Mouse (Mus musculus) neural tube, embryonic 14.5 days (tissue): ENCODE measurements at regions not wholly inside any gene's neighbourhood (a gene's known extent, or its start where the extent isn't known, plus 50 kb on each side); places are given as distances from the start of the nearest gene placed in this dataset.

Experiments used
- ATAC-seq: fragments of 200-750 bp; cut with Nextera tagmentation; 2 replicates; pipeline ENCODE4 v1.8.0; 2017; ENCODE audit warnings: low read depth, mild to moderate bottlenecking, moderate TSS enrichment, moderate library complexity
- H3K27ac ChIP-seq: fragments of 300-500 bp; sonication (generic); 2 replicates; pipeline ENCODE4 v1.5.1; 2014; ENCODE audit warnings: low read depth, mild to moderate bottlenecking, control low read depth, low read length, moderate library complexity, mixed read lengths
- H3K27me3 ChIP-seq: fragments of 300-500 bp; sonication (generic); 2 replicates; pipeline ENCODE4 v1.6.1; 2014; ENCODE audit warnings: low read length; ENCODE audit not compliant: control insufficient read depth, insufficient read depth
- H3K36me3 ChIP-seq: fragments of 300-500 bp; sonication (generic); 2 replicates; pipeline ENCODE4 v1.6.1; 2014; ENCODE audit warnings: low read length, mixed read lengths; ENCODE audit not compliant: control insufficient read depth, insufficient read depth
- H3K4me1 ChIP-seq: fragments of 300-500 bp; sonication (generic); 2 replicates; pipeline ENCODE4 v1.6.1; 2014; ENCODE audit warnings: low read length; ENCODE audit not compliant: control insufficient read depth, insufficient read depth
- H3K4me2 ChIP-seq: fragments of 300-500 bp; sonication (generic); 2 replicates; pipeline ENCODE4 v1.6.1; 2014; ENCODE audit warnings: mild to moderate bottlenecking, low read depth, low read length, control low read depth
- H3K4me3 ChIP-seq: fragments of 300-500 bp; sonication (generic); 2 replicates; pipeline ENCODE4 v1.5.1; 2014; ENCODE audit warnings: low read depth, low read length, control low read depth, mixed read lengths
- H3K9ac ChIP-seq: fragments of 300-500 bp; sonication (generic); replicated peaks from 2 replicates; pipeline ENCODE4 v1.6.1; 2014; ENCODE audit warnings: low read depth, mild to moderate bottlenecking, control low read depth, low read length, mixed read lengths
- H3K9me3 ChIP-seq: fragments of 300-500 bp; sonication (generic); 2 replicates; pipeline ENCODE4 v1.6.1; 2016; ENCODE audit warnings: low read length; ENCODE audit not compliant: control insufficient read depth
- WGBS: fragments of 180-500 bp; shearing (Covaris S2); extraction: QIAGEN DNeasy Blood & Tissue Kit; methylation state at CpG from one replicate; pipeline ENCODE4 v1.1.7; 2014; 5-methylcytosine and 5-hydroxymethylcytosine counted together

- Histone ChIP-seq H3K9me3 (no peaks in the 10 kb centered on the region), H3K27me3 (no peaks in the 10 kb centered on the region), H3K4me1 (no peaks in the 10 kb centered on the region), H3K4me2 (no peak overlapping the region), H3K27ac (no peak overlapping the region), H3K9ac (no peak overlapping the region), H3K36me3 (no peaks in the 10 kb centered on the region), H3K4me3 (no peak overlapping the region)
- no peak for ATAC-seq
- 63% methylated on average over 8 of the region's 8 CpGs for WGBS
Measured at GRCm38 (mm10) chr4:135027136-135027535, 93.3 kb upstream of the Runx3 start.

GRCm38 (mm10) chr4:135029723-135030122 is 90.7 kb upstream of the Runx3 start:
- no peak overlapping the region for H3K4me3 ChIP-seq
- no peaks in the 10 kb centered on the region for H3K4me1 ChIP-seq
- no peaks in the 10 kb centered on the region for H3K9me3 ChIP-seq
- no peaks in the 10 kb centered on the region for H3K36me3 ChIP-seq
- no peak for ATAC-seq
- no peak overlapping the region for H3K27ac ChIP-seq
- 95% methylated on average over 2 of the region's 2 CpGs for WGBS
- H3K27me3 ChIP-seq = no peaks in the 10 kb centered on the region
- no peak overlapping the region for H3K4me2 ChIP-seq
- H3K9ac ChIP-seq = no peak overlapping the region

GRCm38 (mm10) chr4:135032461-135032860 is 88.0 kb upstream of the Runx3 start:
- no peak overlapping the region for H3K4me3 ChIP-seq
- no peaks in the 10 kb centered on the region for H3K36me3 ChIP-seq
- no peaks in the 10 kb centered on the region for H3K4me1 ChIP-seq
- H3K4me2 ChIP-seq = no peak overlapping the region
- no peak overlapping the region for H3K27ac ChIP-seq
- no peak overlapping the region for H3K9ac ChIP-seq
- H3K27me3 ChIP-seq = no peaks in the 10 kb centered on the region
- no peaks in the 10 kb centered on the region for H3K9me3 ChIP-seq
- WGBS = 25% methylated on average over 9 of the region's 9 CpGs
- ATAC-seq = no peak

GRCm38 (mm10) chr4:135033302-135033701 is 87.2 kb upstream of the Runx3 start:
- Histone ChIP-seq H3K27ac (no peak overlapping the region), H3K9ac (no peak overlapping the region), H3K4me3 (no peak overlapping the region), H3K27me3 (no peaks in the 10 kb centered on the region), H3K9me3 (no peaks in the 10 kb centered on the region), H3K4me2 (no peak overlapping the region), H3K36me3 (no peaks in the 10 kb centered on the region), H3K4me1 (0 out of 2 replicates have a peak, but pooled peaks cover 4% of the 10 kb centered on the region)
- no peak for ATAC-seq
- WGBS = 67% methylated on average over 8 of the region's 8 CpGs

- no peak overlapping the region for H3K27ac ChIP-seq
- H3K9me3 ChIP-seq = no peaks in the 10 kb centered on the region
- H3K36me3 ChIP-seq = no peaks in the 10 kb centered on the region
- H3K4me1 ChIP-seq = 0 out of 2 replicates have a peak, but pooled peaks cover 7% of the 10 kb centered on the region
- no peaks in the 10 kb centered on the region for H3K27me3 ChIP-seq
- H3K4me2 ChIP-seq = no peak overlapping the region
- WGBS = 37% methylated on average over 7 of the region's 7 CpGs
- ATAC-seq = no peak
- H3K9ac ChIP-seq = no peak overlapping the region
- no peak overlapping the region for H3K4me3 ChIP-seq
Measured at GRCm38 (mm10) chr4:135034406-135034805, 86.0 kb upstream of the Runx3 start.

GRCm38 (mm10) chr4:135036764-135037163 is 83.7 kb upstream of the Runx3 start:
- Histone ChIP-seq H3K9me3 (no peaks in the 10 kb centered on the region), H3K4me1 (0 out of 2 replicates have a peak, but pooled peaks cover 7% of the 10 kb centered on the region), H3K36me3 (no peaks in the 10 kb centered on the region), H3K4me2 (no peak overlapping the region), H3K9ac (no peak overlapping the region), H3K4me3 (no peak overlapping the region), H3K27ac (no peak overlapping the region), H3K27me3 (no peaks in the 10 kb centered on the region)
- 82% methylated on average over 3 of the region's 3 CpGs for whole genome bisulfite sequencing
- no peak for ATAC-seq

GRCm38 (mm10) chr4:135039234-135039633 is 81.2 kb upstream of the Runx3 start:
- ATAC-seq = no peak
- Histone ChIP-seq H3K4me2 (no peak overlapping the region), H3K27ac (no peak overlapping the region), H3K9me3 (no peaks in the 10 kb centered on the region), H3K4me1 (0 out of 2 replicates have a peak, but pooled peaks cover 7% of the 10 kb centered on the region), H3K36me3 (no peaks in the 10 kb centered on the region), H3K4me3 (no peak overlapping the region), H3K9ac (no peak overlapping the region), H3K27me3 (no peaks in the 10 kb centered on the region)
- WGBS = 95% methylated on average over 2 of the region's 2 CpGs

GRCm38 (mm10) chr4:135041921-135042320 is 78.5 kb upstream of the Runx3 start:
- Histone ChIP-seq H3K27ac (no peak overlapping the region), H3K27me3 (no peaks in the 10 kb centered on the region), H3K9ac (no peak overlapping the region), H3K4me2 (no peak overlapping the region), H3K4me1 (0 out of 2 replicates have a peak, but pooled peaks cover 7% of the 10 kb centered on the region), H3K4me3 (no peak overlapping the region), H3K9me3 (no peaks in the 10 kb centered on the region), H3K36me3 (no peaks in the 10 kb centered on the region)
- 43% methylated on average over 8 of the region's 8 CpGs for WGBS
- ATAC-seq = no peak

- Histone ChIP-seq H3K4me1 (0 out of 2 replicates have a peak, but pooled peaks cover 7% of the 10 kb centered on the region), H3K4me3 (no peak overlapping the region), H3K36me3 (no peaks in the 10 kb centered on the region), H3K27me3 (no peaks in the 10 kb centered on the region), H3K9ac (no peak overlapping the region), H3K4me2 (no peak overlapping the region), H3K27ac (no peak overlapping the region), H3K9me3 (no peaks in the 10 kb centered on the region)
- 94% methylated on average over 1 of the region's 1 CpGs for WGBS
- no peak for ATAC-seq
Measured at GRCm38 (mm10) chr4:135042501-135042900, 78.0 kb upstream of the Runx3 start.
